Mouse (Mus musculus) liver, adult 2 months (tissue): ENCODE measurements around the gene Lekr1.

Source experiments
- CTCF ChIP-seq: fragments of 200-500 bp; IDR thresholded peaks from 2 replicates; pipeline ENCODE4 v1.5.1; 2011; ENCODE audit warnings: low read depth, low read length, control low read depth
- POLR2A ChIP-seq: fragments of 200-500 bp; IDR thresholded peaks from 2 replicates; pipeline ENCODE4 v1.6.1; 2011; ENCODE audit warnings: low read length, control low read depth; ENCODE audit not compliant: insufficient read depth; ENCODE audit errors: extremely low read depth

DNA sequence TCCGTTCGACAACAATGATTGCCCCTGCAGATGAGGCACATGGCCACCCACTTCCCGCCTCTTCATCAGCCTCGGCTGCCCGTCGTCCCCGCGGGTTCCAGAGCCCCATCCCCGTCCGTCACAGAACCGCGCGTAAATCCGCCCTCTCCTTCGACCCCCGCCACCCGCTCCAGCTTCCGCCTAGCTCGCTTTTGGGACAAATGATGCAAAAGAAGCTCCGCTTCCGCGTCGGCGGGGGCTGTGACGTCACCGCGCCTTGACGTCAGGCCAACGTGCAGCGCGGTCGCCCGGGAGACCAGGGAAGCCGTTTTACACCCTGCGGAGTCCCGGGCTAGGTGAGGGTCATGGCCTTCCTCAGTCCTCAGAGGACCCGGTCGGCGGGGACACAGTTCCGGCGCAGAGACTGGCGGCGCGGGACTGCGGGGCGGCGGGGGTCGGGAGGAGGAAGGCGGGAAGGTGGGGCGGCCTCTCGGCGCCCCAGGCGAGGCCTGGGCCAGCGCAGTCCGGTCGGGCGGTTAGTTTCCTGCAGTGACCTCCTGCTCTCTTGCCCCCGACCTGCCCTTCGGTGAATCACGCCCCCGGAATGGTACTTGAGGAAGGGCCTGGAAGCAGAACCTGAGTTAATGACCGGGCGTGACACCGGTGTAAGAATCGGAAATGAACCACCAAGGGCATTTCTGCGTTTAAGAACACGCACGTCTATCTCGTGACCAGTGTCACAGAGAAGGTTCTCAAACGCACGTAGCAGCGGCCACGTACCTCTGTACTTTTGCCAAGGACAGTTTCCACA lies at the start of gene Lekr1:
- no peak for TF ChIP-seq CTCF
- TF ChIP-seq POLR2A, result no peak
